Mouse (Mus musculus): ENCODE measurements around the gene Praf2.
"Not testable (repeated sequence)": the region's sequence is repeated elsewhere in the genome, so short reads cannot be mapped to it uniquely, and the experiment has no call there.

The Praf2 gene

DNA sequence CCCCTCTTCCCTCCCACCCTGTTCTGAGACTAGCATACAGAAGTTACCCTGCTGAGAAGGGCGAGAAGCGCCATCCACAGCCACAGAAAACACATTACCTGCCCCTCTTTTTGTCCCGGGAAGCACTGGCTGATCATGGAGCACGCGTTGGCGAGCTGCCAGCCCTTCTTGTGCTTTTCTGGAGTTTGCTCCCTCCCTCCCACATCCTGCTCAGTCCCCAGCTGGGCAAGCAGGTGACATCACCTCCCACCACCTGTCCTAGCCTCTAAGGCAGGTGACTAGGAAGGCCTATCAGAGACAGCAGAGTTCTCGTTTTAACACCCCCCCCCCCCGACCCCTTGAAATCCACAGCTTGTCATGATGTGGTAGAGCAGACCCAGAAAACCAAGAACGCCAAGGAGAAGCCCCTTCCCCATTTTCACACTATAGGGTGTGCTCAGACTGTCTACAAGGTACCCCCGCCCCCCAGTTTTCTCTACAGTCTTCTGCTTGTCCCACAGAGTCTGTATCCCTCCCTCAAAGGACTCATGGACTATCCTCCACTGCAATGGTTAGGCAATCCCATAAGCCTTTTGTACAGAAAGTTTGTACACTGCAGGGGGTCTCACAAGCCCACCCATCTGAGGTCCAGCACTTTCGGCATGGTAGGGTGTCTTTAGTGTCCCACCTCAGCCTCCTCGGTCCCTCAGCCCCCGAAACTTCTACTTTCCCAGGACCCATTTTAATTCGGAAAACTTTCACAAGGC is 11.3 kb downstream of the Praf2 start:
- no peak for DNase-seq (ENCODE audit: low spot score in 2 of 2)

DNA sequence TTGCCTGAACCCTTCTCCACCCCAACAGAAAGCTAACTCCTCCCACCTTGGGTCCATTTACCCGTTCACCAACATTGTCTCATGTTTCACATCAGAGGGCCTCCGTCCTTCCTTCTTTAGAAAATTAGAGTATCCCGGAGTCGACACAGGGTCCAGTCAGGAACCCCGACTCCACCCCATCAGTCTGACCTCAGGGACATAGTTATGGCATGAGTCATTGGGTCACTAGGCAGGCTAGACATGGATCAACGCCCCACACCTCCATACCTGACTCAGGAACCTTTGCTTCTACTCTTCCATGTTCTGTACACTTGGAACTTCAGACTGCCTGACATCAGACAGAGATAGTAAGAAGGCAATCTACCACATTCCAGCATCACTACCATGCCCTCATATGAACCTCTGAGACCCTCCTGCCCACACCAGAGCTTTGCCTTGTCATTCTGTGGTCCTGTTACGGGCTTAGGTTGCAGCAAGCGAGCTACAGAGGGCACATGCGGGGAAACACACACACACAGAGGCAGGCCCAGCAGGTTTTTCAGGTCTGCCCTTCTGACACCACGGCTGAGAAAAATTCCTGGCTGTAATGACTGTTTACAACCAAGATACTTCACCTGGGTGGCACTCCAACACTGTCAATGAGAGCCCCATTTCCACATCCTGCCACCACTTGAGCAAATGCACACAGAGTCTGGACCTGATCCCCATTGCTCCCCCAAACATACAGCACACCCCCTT is 12.0 kb downstream of the Praf2 start:
- no peak for DNase-seq (ENCODE audit: low spot score in 2 of 2)

DNA sequence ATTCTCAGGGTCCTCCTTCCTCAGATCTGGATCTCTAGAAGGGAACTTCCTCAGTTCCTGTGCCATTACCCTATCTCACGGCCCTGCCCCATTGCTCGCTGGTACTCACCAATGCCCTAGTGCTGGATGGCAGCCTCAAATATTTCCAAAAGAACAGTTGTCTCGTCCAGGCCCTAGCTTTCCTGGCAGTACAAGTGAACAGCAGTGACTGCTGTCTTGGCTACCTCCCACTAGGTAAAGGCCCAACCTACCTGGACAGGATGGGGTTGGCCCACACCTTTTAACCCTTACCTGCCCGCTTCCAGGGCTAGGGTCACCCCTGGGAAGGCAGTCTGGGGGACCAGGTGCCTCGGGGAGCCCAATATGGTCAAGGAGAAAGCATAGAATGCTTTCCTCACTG is 12.9 kb downstream of the Praf2 start:
- DNase-seq (ENCODE audit: low spot score in 2 of 2): no peak

DNA sequence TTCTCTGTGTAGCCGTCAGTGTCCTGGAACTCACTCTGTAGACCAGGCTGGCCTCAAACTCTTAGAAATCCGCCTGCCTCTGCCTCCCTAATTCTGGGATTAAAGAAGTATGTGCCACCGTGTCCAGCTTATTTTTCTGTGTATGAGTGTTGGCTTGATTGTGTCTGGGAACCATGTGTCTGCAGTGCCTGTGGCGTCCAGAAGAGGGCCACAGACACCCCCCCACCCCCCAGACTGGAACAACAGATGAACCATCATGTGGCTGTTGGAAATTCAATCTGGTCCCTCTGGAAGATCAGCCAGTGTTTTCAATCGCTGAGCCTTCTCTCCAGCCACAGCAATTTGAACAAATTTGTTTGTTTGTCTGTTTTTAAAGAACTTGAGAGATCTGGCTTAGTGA is 15.2 kb downstream of the Praf2 start:
- DNase-seq (ENCODE audit: low spot score in 2 of 2): no peak

DNA sequence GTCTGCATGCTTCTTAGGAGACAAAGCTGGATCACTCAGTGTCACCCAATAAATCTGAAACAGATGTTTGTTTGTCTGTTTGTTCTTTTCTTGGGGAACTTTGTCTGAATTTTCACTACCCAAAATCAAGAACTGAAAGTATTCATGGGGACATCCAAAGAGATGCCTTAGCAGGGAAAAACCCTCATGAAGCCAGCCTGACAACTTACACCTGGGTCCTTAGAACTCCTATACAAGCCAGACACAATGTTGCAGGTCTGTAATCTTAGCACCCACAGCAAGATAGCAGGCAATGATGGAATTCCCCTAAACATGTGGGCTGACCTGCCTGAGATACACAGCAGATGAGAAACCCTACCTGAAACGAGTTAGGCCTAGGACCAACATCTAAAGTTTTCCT is 16.7 kb downstream of the Praf2 start:
- no peak for DNase-seq (ENCODE audit: low spot score in 2 of 2)

DNA sequence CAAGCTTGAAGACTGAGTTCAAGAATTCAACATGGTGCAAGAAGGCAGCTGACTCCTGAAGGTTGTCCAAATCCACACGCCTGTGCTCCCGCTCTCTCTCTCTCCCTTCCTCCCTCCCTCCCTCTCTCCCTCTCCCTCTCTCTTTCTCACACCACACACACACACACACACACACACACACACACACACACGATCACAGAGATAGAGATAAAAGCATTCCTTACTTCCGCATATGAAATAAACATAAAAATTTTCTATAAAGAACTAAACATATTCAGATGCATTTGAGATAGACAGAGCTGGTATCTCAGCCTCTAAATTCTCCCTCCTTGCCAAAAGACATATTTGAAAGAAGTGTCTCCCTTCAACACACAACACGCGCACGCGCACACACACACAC is 17.2 kb downstream of the Praf2 start:
- DNase-seq (ENCODE audit: low spot score in 2 of 2): no peak

DNA sequence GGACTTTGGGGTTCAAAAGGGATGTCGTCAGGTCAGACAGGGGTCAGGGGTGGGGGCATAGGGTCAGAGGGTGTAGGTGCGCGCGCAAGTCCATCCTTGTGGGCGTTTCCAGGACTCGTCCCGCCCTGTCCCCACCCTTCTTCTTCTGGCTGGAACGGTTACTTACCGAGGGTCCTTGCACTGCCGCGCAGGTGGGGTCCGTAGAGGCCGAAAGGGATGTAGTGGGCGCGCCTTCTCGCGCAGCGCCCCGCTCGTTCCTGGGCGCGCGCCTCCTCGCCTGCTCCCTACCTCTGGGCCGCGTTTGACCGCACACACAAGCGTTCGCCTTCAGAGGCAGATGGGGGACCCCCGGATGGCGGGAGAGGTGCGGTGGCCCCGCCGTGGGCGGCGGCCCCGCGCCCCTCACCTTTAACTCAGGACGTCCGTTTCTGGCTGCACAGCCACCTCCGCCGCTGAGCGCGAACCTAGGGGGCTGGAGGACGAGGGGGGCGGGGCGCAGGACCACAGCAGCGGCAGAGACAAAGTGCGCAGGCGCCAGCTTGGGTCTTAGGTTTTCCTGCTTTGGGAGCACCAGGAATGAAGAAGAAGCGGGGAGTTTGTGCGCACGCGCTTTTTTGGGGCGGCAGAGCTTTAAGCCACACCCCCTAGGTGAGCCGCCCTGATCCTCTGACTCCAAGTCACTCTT is 22.3 kb downstream of the Praf2 start, which contains the start of gene Ccdc120:
TSS of gene Ccdc120 (minus strand) at position 474 of the 685 bp plus-strand sequence.
- peak in 1 of 2 experiments; percentile 71 for DNase-seq (ENCODE audit: low spot score in 2 of 2)

DNA sequence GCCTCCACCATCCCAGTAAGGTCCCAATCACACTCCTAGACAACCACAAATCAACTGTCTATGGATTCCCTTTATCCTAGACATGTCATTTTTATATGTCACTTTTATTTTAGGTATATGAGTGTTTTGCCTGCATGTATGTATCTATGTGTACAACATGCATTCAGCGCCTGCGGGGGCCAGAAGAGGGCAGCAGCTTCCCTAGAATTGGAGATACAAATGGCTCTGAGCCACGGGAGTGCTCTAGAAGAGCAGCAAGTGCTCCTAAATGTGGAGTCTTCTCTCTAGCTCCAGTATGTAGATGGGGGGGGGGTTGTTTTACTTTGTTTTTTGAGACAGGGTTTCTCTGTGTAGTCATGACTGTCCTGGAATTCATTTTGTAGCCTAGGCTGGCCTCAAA is 25.4 kb downstream of the Praf2 start:
- DNase-seq (ENCODE audit: low spot score in 2 of 2): not testable (repeated sequence)

DNA sequence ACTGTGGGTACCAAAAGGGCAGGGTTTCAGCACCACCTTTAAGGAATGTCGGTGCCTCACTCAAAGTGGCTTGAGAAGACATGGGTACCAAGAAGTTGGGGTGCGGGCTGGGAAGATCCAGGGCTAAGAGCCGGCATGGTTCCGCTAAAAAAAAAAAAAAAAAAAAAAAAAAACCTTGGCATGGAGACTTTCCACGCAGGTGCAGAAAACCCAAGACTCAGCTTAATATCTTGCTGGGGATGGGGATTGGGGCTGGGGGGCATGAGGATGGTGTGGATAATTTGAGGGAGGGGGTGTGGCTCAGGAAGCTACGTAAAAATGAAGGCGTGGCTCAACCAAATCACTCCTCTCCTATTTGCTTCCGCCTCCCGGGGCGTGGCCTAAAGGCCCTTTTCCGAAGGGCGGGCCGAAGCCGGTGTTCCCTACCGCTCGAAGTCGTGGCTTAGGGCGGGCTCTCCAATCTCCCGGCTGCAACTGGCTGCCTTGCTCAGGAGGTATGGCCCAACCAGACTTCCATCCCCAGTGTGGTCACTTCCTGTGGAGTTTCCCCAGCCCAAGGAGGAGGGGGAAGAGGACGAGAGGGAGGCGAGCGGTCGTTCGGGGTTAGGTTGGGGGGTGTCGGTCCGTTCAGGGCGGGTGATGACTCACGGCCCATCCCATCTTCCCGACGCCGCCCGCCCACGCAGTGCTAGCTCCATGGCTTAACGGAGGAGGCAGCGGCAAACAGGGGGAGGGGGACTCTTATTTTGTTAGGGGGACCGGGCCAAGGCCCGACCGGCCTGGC is 34.1 kb downstream of the Praf2 start, which contains the start of gene Tfe3:
TSS of gene Tfe3 (plus strand) at position 424 of the 784 bp plus-strand sequence.
- peak; percentile 88 to 91 for DNase-seq (ENCODE audit: low spot score in 2 of 2)

DNA sequence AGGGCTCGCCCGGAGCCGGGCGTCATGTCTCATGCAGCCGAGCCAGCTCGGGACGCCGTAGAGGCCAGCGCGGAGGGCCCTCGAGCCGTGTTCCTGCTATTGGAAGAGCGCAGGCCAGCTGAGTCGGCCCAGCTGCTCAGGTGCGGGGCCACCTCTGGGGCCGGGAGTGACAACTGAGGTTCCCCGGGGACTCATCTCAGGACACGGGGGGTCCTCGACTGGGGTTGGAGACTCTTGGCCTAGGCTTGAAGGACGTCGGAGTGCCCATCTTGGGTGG is 34.6 kb downstream of the Praf2 start:
- peak in 1 of 2 experiments; percentile 19 for DNase-seq (ENCODE audit: low spot score in 2 of 2)

DNA sequence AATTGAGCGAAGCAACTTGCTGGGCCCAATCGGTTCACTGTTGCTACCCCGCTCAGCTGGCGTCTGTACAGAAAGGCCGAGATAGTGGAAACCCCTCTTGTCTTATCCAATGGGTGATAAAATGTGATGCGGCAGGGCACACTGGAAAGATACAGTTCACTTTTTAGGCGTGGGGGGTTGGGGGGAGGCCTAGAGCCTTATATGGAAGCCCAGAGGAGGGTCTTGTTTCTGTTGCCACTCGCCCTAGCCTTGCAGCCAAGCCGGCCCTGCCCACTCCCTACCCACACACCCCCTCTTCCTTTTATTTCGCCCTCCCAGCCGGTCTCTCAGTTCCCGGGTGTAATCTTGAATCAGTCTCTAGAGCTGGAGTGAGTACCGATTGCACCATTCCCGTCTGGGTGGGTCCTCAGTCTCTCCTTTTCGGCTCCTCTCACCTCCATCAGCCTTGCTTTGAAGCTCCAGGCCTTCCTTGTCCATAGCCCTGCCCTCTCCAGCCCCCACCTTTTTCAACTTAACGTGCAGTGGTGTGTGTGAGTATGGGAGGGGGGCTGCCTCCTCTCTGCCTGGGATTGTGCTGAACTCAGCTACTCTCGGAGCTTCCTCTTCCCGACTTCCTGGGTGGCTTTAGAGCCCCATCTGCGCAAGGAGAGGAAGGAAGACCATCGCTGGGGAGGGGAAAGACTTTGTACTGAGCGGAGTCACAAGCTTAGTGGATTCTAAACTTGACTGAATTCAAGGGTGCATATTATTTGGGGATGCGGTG is 35.6 kb downstream of the Praf2 start:
- peak in 1 of 2 experiments; percentile 16 for DNase-seq (ENCODE audit: low spot score in 2 of 2)

DNA sequence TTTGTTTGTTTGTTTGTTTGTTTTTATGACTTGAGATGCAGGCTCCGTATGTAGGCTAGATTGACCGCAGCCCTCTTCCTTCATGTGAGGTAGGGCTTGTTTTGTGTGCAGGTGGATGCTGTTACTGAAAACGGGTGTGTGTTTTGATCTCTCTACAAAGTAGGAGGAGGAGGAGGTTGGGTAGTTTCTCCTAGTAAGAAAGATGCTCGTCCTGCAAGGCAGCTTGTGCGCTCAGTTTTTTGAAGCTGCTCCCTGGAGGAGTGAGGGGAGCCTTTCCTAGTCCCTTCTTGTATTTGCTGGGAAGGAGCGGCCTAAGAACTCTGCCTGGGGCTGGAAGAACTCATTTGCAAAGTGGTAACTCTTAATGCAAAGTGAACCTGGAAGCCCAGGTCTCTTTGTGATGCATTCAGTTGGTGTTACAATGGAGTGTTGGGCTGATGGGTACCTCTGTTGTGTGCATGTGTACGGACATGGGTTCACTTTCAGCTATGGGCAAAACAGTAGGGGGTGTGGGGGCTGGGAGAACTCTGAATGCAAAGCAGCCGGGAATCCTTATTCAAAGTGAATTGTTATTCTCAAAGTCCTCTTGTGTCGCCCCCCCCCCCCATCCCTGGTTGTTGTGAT is 36.5 kb downstream of the Praf2 start:
- no peak for DNase-seq (ENCODE audit: low spot score in 2 of 2)

DNA sequence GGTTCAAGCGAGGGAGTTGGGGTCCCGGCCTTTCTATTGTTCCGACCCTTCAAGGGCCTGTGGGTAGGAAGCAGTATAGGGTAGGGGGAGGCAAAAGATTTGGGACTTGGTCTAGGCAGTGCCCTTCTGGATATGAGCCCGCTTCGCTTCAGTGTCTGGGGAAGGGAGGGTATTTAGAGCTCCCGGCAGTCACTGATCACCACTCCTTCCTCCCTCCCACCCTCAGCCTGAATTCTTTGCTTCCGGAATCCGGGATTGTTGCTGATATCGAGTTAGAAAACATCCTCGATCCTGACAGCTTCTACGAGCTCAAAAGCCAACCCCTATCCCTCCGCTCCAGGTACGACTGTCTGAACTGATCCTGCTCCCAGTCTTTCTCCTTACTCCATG is 37.0 kb downstream of the Praf2 start:
- DNase-seq (ENCODE audit: low spot score in 2 of 2): no peak

DNA sequence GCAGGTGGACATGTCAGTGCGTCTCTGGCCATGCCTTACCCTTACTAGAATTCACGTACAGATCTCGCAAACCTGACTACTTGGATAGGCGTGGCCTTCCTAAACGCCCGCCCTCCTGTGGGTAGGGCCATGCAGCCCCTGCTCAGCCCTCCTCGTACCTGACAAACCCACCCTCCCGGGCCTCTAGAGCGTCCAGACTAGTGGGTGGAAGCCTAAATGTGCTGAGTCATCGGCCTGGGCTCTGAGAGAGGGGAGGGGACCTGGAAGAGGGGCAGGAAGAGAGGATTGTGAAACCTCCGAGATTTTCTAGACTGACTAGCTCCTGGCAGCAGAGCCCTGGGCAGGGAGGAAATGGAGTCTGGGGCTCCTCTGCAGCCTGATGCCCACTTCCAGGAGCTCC is 37.5 kb downstream of the Praf2 start:
- DNase-seq (ENCODE audit: low spot score in 2 of 2): no peak

DNA sequence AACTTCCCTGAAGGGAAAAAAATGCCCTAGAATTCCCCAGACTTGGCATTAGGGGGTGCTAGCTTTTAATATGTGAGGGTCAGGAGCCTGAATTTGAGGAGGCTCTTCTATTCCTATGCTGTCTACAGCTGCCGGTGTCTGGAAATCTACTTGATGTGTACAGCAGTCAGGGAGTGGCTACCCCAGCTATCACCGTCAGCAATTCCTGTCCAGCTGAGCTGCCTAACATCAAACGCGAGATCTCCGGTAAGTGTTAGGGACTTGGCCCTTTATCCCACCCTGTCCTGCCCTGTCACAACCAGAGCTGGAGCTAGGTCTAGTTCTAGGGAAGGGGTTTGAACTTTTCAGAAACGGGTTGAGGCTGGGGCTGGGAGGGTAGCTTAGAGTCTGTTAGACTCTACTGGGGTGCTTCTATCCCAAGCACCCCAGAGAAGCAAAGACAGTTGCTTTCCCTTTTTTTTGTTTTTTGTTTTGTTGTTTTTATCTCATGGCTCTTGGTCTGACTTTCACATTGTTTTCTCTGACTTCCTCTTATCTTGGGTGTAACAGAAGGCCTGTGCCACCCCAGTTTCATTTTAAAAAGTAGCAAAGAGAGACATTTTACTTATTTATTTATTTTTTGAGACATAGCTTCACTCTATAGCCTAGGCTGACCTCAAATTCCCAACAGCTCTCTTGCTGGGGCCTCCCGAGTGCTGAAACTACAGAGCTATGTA is 41.2 kb downstream of the Praf2 start:
- no peak for DNase-seq (ENCODE audit: low spot score in 2 of 2)

DNA sequence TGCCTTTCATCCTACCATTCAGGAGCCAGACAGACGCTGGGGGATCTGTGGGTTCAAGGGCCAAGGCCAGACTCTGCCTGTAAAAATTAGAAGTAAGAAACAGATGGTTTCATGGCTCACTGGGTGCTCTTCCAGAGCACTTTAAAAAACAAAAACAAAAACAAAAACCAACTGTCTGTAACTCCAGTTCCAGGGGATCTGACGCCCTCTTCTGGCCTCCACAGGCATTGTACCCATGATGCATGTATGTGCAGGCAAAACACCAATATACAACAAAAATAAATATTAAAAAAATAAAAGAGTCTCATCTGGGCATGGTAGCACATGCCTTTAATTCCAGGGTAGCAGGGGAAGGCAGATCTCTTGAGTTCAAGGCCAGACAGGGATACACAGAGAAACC is 44.5 kb downstream of the Praf2 start:
- no peak for DNase-seq (ENCODE audit: low spot score in 2 of 2)

DNA sequence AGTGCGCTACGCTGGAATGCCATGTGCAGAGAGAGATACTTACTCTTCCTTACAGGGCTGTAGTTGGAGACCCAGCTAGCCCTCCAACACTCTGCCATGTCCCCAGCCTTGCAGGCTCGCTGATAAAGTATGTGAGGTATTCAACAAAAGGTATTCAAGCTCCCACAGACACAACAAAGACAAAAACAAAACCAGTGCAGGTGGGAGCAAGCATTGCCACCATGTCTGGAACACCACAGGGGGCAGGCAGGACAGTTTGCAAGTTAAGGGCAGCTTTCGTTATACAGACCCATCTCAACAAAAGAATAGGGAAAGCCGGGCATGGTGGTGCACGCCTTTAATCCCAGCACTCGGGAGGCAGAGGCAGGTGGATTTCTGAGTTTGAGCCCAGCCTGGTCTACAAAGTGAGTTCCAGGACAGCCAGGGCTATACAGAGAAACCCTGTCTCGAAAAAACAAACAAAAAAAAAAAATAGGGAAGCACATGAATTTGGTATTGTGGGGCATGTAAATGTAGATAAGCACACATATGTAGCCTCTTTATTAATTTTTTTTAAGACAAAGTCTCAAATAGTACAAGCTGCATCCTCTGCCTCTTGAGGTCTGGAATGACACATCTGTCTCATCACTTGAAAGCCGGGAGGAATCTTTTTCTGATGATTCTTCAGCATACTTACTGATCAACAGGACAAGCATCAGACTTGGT is 47.4 kb downstream of the Praf2 start:
- no peak for DNase-seq (ENCODE audit: low spot score in 2 of 2)

DNA sequence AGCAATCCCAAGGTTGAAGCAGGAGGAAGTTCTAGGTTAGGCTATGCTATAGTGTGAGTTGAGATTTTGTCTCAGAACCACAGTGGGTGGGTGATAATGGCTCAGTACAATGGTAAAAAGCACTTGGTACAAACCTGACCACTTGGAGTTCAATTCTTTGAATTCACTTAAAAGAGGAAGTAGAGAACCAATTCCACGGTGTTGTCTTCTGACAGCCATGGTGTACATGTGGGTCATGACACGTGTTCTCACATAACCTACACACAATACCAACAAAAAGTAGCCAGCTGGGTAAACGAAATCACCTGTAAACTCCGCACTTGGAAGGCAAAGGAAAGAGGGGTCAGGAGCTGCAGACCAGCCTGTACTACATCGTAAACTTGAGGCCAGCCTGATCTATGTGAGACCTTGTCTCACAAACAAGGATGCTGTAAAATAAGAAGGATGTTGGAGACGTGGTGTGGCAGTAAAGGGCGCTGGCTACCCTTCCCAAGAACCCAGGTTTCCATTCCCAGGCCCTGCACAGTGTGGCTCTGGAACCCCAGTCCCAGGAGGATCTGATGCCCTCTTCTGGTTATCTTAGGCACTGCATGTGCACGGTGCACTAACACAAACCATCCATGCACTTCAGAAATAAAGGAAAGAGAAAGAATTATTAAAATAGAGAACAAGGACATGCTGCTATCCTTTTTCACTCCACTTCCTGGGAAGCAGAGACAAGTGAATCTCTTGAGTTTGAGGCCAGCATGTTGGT is 48.3 kb downstream of the Praf2 start:
- peak in 1 of 2 experiments; percentile 29 for DNase-seq (ENCODE audit: low spot score in 2 of 2)
